In genomic region chr13:92467891-92468290, GRCm38 (mm10) we compare ENCODE assay signal across 25 mouse cellular contexts. TPM values are rescaled to one million over a fixed set of nuclear protein-coding genes. Genes with fewer than 3 reads are reported as not detected.
DNase-seq lines count a peak whose midpoint lies in the region; ATAC-seq and TF ChIP-seq lines count a peak whose summit lies in the region.
"Had no signal": no experiment of that assay in that cellular context is flagged by ENCODE, and none has a peak within 500 bp of the region (broad histone marks: within the 10 kb centered on the region; RNA-seq: fewer than 3 reads in every experiment).

No protein-coding gene starts in this region.

- no peaks in the 10 kb centered on the region for H3K4me1 ChIP-seq in hindbrain, postnatal 0 days (ENCODE audit: insufficient read depth, low read length)
- H3K4me1 ChIP-seq in hindbrain, embryonic 16.5 days (ENCODE audit: control insufficient read depth, insufficient read depth, low read depth, low read length), result no peaks in the 10 kb centered on the region
- H3K4me1 ChIP-seq: embryonic facial prominence, embryonic 15.5 days; forebrain, embryonic 10.5 days; hindbrain, embryonic 15.5 days had no signal

- no peaks in the 10 kb centered on the region for H3K27me3 ChIP-seq in hindbrain, postnatal 0 days (ENCODE audit: insufficient read depth, low read length)
- H3K27me3 ChIP-seq in hindbrain, embryonic 16.5 days (replicated peaks; ENCODE audit: control insufficient read depth, insufficient read depth, low read length), result no peaks in the 10 kb centered on the region
- H3K27me3 ChIP-seq: embryonic facial prominence, embryonic 15.5 days; heart, embryonic 13.5 days; hindbrain, embryonic 15.5 days had no signal

- peak; percentile 30; the same call in 1 of the 2 replicates for TF ChIP-seq CTCF in hindbrain, postnatal 0 days (IDR thresholded peaks at IDR 0.05; ENCODE audit: low read depth)

- H3K36me3 ChIP-seq in hindbrain, postnatal 0 days (ENCODE audit: insufficient read depth, low read length), result no peaks in the 10 kb centered on the region; the same call in 1 of the 2 replicates
- H3K36me3 ChIP-seq in hindbrain, embryonic 16.5 days (ENCODE audit: control insufficient read depth, insufficient read depth, low read length), result 0 out of 2 replicates have a peak, but pooled peaks cover 3% of the 10 kb centered on the region
- H3K36me3 ChIP-seq: forebrain, embryonic 10.5 days had no signal

- no peak for DNase-seq in hindbrain, postnatal 0 days (ENCODE audit: low spot score)
- peak; percentile 11 for DNase-seq in retina, embryonic 14.5 days (ENCODE audit: low spot score)
- no peak for DNase-seq in retina, postnatal 1 day
- peak; percentile 28 for DNase-seq in ZHBTc4 (ENCODE audit: low read depth, low spot score)
- no peak for DNase-seq in ovary, postnatal 10 days (ENCODE audit: low spot score)
- DNase-seq in thymus, postnatal 36 days, result no peak
- DNase-seq: adrenal gland, postnatal 14 days; cerebellum, adult 2 months; cerebellum, postnatal 10 days; embryo, embryonic 11 days; gastrocnemius, adult 2 months; gastrocnemius, postnatal 25 days; heart, postnatal 36 days had no signal

- ATAC-seq in hindbrain, postnatal 0 days, result no peak
- ATAC-seq in hindbrain, embryonic 16.5 days, result no peak
- ATAC-seq: forebrain, embryonic 14.5 days had no signal

- no peak overlapping the region for H3K9ac ChIP-seq in hindbrain, postnatal 0 days (replicated peaks; ENCODE audit: low read length)
- no peak overlapping the region for H3K9ac ChIP-seq in hindbrain, embryonic 16.5 days (ENCODE audit: low read depth, low read length)
- H3K9ac ChIP-seq: embryonic facial prominence, embryonic 15.5 days; heart, embryonic 13.5 days; hindbrain, embryonic 15.5 days had no signal

- H3K4me2 ChIP-seq in hindbrain, postnatal 0 days (ENCODE audit: low read depth, low read length), result no peak overlapping the region
- no peak overlapping the region for H3K4me2 ChIP-seq in hindbrain, embryonic 16.5 days (ENCODE audit: low read length)
- H3K4me2 ChIP-seq: embryonic facial prominence, embryonic 15.5 days; heart, embryonic 13.5 days; hindbrain, embryonic 15.5 days had no signal

- no peak overlapping the region for H3K27ac ChIP-seq in hindbrain, postnatal 0 days
- no peak overlapping the region for H3K27ac ChIP-seq in hindbrain, embryonic 16.5 days (ENCODE audit: low read depth, low read length)
- H3K27ac ChIP-seq: embryonic facial prominence, embryonic 15.5 days; forebrain, embryonic 10.5 days; gastrocnemius, adult 2 months; heart, embryonic 13.5 days; hindbrain, embryonic 15.5 days had no signal

- H3K4me3 ChIP-seq in hindbrain, postnatal 0 days (ENCODE audit: low read length), result no peak overlapping the region
- H3K4me3 ChIP-seq in hindbrain, embryonic 16.5 days (ENCODE audit: low read length), result no peak overlapping the region
- H3K4me3 ChIP-seq: embryonic facial prominence, embryonic 15.5 days; erythroblast, embryonic 14.5 days; forebrain, embryonic 10.5 days; gastrocnemius, adult 2 months; heart, embryonic 13.5 days; hindbrain, embryonic 15.5 days had no signal

- WGBS in hindbrain, postnatal 0 days, result 72% methylated on average over 9 of the region's 9 CpGs
- WGBS in hindbrain, embryonic 16.5 days, result 75% methylated on average over 9 of the region's 9 CpGs

- H3K9me3 ChIP-seq in hindbrain, postnatal 0 days (ENCODE audit: low read length), result no peaks in the 10 kb centered on the region
- H3K9me3 ChIP-seq in hindbrain, embryonic 16.5 days (ENCODE audit: control insufficient read depth, low read length), result no peaks in the 10 kb centered on the region
- H3K9me3 ChIP-seq: embryonic facial prominence, embryonic 15.5 days; forebrain, embryonic 10.5 days; heart, embryonic 13.5 days; hindbrain, embryonic 15.5 days had no signal

RNA-seq across cellular contexts. Expression of gene Fam151b, which starts 15.9 kb away (rescaled TPM):
- total RNA-seq in hindbrain, postnatal 0 days (2014; rRNA removed), result 4.1 and 10.4 TPM in 2 replicates
- polyA plus RNA-seq in hindbrain, postnatal 0 days (2015; fragmentation: Nextera tagmentation; extraction: Ambion mirVana), result 0.16 TPM in 1 of 2 replicates, not detected in the other
- not detected in 2 replicates for polyA plus RNA-seq in hindbrain, embryonic 16.5 days (2015; fragmentation: Nextera tagmentation; extraction: Ambion mirVana)
- polyA plus RNA-seq: embryonic facial prominence, embryonic 11.5 days; erythroblast, embryonic 14.5 days had no signal

RNA-seq across cellular contexts. Expression of gene Ankrd34b, which starts 42.2 kb away (rescaled TPM):
- 5.9 and 9.1 TPM in 2 replicates for total RNA-seq in hindbrain, postnatal 0 days (2014; rRNA removed)
- 5.0 and 5.8 TPM in 2 replicates for polyA plus RNA-seq in hindbrain, postnatal 0 days (2015; fragmentation: Nextera tagmentation; extraction: Ambion mirVana)
- 4.0 and 5.0 TPM in 2 replicates for polyA plus RNA-seq in hindbrain, embryonic 16.5 days (2015; fragmentation: Nextera tagmentation; extraction: Ambion mirVana)
- total RNA-seq: common myeloid progenitor, adult 5-6 weeks; gastrocnemius, adult 2 months; gastrocnemius, postnatal 25 days; granulocyte monocyte progenitor cell, adult 5-6 weeks; heart, adult 8-10 months had no signal
- polyA plus RNA-seq: C2C12; embryonic facial prominence, embryonic 11.5 days; erythroblast, embryonic 14.5 days had no signal

Comparison
In these comparisons a context has a peak if more than half of its experiments do, and no peak if none do; other contexts are left out.
1. DNase-seq: peak in retina, embryonic 14.5 days (single experiment) and ZHBTc4 (single experiment); none in hindbrain, postnatal 0 days (single experiment), retina, postnatal 1 day (single experiment), ovary, postnatal 10 days (single experiment) and thymus, postnatal 36 days (0 of 2).